Mouse (Mus musculus): ENCODE measurements at regions not wholly inside any gene's neighbourhood (a gene's known extent, or its start where the extent isn't known, plus 50 kb on each side); places are given as distances from the start of the nearest gene placed in this dataset.

GRCm38 (mm10) chr8:109155489-109155888, 338.3 kb upstream of the Pmfbp1 start:
- DNase-seq, result peak; percentile 28

- peak; percentile 12 for DNase-seq
Observed at GRCm38 (mm10) chr8:109156016-109156415, 337.8 kb upstream of the Pmfbp1 start.

GRCm38 (mm10) chr8:109172701-109173100, 321.1 kb upstream of the Pmfbp1 start:
- DNase-seq, result no peak

- DNase-seq, result peak; percentile 85
Observed at GRCm38 (mm10) chr8:109185558-109186198, 308.1 kb upstream of the Pmfbp1 start.

- no peak for DNase-seq
Observed at GRCm38 (mm10) chr8:109187617-109188016, 306.2 kb upstream of the Pmfbp1 start.

GRCm38 (mm10) chr8:109214247-109214646, 279.6 kb upstream of the Pmfbp1 start:
- DNase-seq, result no peak

GRCm38 (mm10) chr8:109216318-109216717, 277.5 kb upstream of the Pmfbp1 start:
- no peak for DNase-seq

- DNase-seq, result no peak
Observed at GRCm38 (mm10) chr8:109217326-109217725, 276.5 kb upstream of the Pmfbp1 start.

- peak; percentile 28 for DNase-seq
Observed at GRCm38 (mm10) chr8:109232281-109233234, 261.3 kb upstream of the Pmfbp1 start.

GRCm38 (mm10) chr8:109245526-109245925, 248.3 kb upstream of the Pmfbp1 start:
- DNase-seq, result no peak

- DNase-seq, result no peak
Observed at GRCm38 (mm10) chr8:109247875-109248274, 246.0 kb upstream of the Pmfbp1 start.

GRCm38 (mm10) chr8:109248356-109248755, 245.5 kb upstream of the Pmfbp1 start:
- no peak for DNase-seq

GRCm38 (mm10) chr8:109249256-109249655, 244.6 kb upstream of the Pmfbp1 start:
- DNase-seq, result no peak

GRCm38 (mm10) chr8:109249691-109250090, 244.1 kb upstream of the Pmfbp1 start:
- no peak for DNase-seq

- no peak for DNase-seq
Observed at GRCm38 (mm10) chr8:109250551-109250950, 243.3 kb upstream of the Pmfbp1 start.

- DNase-seq, result peak; percentile 23
Observed at GRCm38 (mm10) chr8:109251360-109251798, 242.4 kb upstream of the Pmfbp1 start.

GRCm38 (mm10) chr8:109252404-109252803, 241.4 kb upstream of the Pmfbp1 start:
- no peak for DNase-seq

- peak; percentile 49 for DNase-seq
Observed at GRCm38 (mm10) chr8:109279129-109279528, 214.7 kb upstream of the Pmfbp1 start.

GRCm38 (mm10) chr8:109280540-109280939, 213.3 kb upstream of the Pmfbp1 start:
- no peak for DNase-seq

GRCm38 (mm10) chr8:109281598-109281997, 212.2 kb upstream of the Pmfbp1 start:
- no peak for DNase-seq

- DNase-seq, result no peak
Observed at GRCm38 (mm10) chr8:109310670-109311386, 183.0 kb upstream of the Pmfbp1 start.

- no peak for DNase-seq
Observed at GRCm38 (mm10) chr8:109311484-109312210, 182.2 kb upstream of the Pmfbp1 start.

Data from kidney, postnatal 10 days (tissue).